8 mouse cellular contexts compared by ENCODE assay signal in the genomic region with DNA sequence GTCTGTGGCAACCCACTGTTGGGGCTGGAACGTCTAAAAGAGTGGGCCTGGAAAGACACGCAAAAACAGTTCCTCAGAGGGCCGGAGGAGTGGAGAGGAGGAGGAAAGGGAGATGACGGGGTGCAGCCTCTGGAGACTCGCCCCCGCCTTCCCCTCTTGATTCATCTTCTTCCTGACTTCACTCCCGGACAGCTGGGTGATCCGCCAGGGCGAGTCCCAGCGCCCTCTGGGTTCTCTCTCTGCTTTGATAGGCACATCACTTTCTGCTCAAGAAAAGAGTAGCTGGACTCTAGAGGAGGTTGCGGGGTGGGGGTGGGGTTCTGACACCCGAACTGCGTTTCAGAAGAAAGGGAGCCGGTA. TPM values are rescaled to one million over a fixed set of nuclear protein-coding genes. Genes with fewer than 3 reads are reported as not detected.
DNase-seq lines count a peak whose midpoint lies in the region; ATAC-seq and TF ChIP-seq lines count a peak whose summit lies in the region.

No protein-coding gene starts in this region.

- TF ChIP-seq CTCF in liver, embryonic 14.5 days (IDR thresholded peaks at IDR 0.05; ENCODE audit: low read depth): peak; percentile 30; the same call in 1 of the 2 replicates

- H3K27ac ChIP-seq in embryonic facial prominence, embryonic 13.5 days: peak overlapping the region; percentile 84
- peak overlapping the region; percentile 89 for H3K27ac ChIP-seq in heart, embryonic 11.5 days (ENCODE audit: low read depth, low read length)
- H3K27ac ChIP-seq in kidney, embryonic 14.5 days (ENCODE audit: low read depth, low read length): peak overlapping the region; percentile 84
- H3K27ac ChIP-seq in liver, embryonic 14.5 days: peak overlapping the region; percentile 18

- peak overlapping the region; percentile 82 for H3K4me2 ChIP-seq in embryonic facial prominence, embryonic 13.5 days
- H3K4me2 ChIP-seq in heart, embryonic 11.5 days: peak overlapping the region; percentile 72
- H3K4me2 ChIP-seq in kidney, embryonic 14.5 days (replicated peaks; ENCODE audit: low read depth, low read length): peak overlapping the region; percentile 67
- H3K4me2 ChIP-seq in liver, embryonic 14.5 days (ENCODE audit: low read depth): peak overlapping the region; percentile 84

- no peaks in the 10 kb centered on the region for H3K27me3 ChIP-seq in embryonic facial prominence, embryonic 13.5 days
- H3K27me3 ChIP-seq in heart, embryonic 11.5 days (ENCODE audit: control insufficient read depth, insufficient read depth, low read length): no peaks in the 10 kb centered on the region
- no peaks in the 10 kb centered on the region for H3K27me3 ChIP-seq in kidney, embryonic 14.5 days (ENCODE audit: control insufficient read depth, insufficient read depth, low read length)
- H3K27me3 ChIP-seq in liver, embryonic 14.5 days (ENCODE audit: control insufficient read depth, insufficient read depth, low read length): no peaks in the 10 kb centered on the region
- H3K27me3 ChIP-seq in splenic B cell, adult 2 months (ENCODE audit: control insufficient read depth, insufficient read depth, low read length, poor library complexity, severe bottlenecking): no peaks in the 10 kb centered on the region

- H3K9me3 ChIP-seq in embryonic facial prominence, embryonic 13.5 days: no peaks in the 10 kb centered on the region
- no peaks in the 10 kb centered on the region for H3K9me3 ChIP-seq in heart, embryonic 11.5 days (replicated peaks; ENCODE audit: control insufficient read depth, low read length)
- H3K9me3 ChIP-seq in kidney, embryonic 14.5 days (ENCODE audit: control insufficient read depth, low read length): no peaks in the 10 kb centered on the region
- no peaks in the 10 kb centered on the region for H3K9me3 ChIP-seq in liver, embryonic 14.5 days (ENCODE audit: control insufficient read depth, low read length)

- under 1% methylated on average over 14 of the region's 14 CpGs for WGBS in embryonic facial prominence, embryonic 13.5 days
- WGBS in heart, embryonic 11.5 days (ENCODE audit: insufficient replicate concordance): under 1% methylated on average over 14 of the region's 14 CpGs
- under 1% methylated on average over 14 of the region's 14 CpGs for whole genome bisulfite sequencing in kidney, embryonic 14.5 days
- 0% methylated on average over 14 of the region's 14 CpGs for WGBS in liver, embryonic 14.5 days (ENCODE audit: insufficient replicate concordance)

- ATAC-seq in embryonic facial prominence, embryonic 13.5 days (ENCODE audit: insufficient number of reproducible peaks, insufficient read depth, low FRiP score, low TSS enrichment, low read depth): no peak
- ATAC-seq in heart, embryonic 11.5 days (replicated peaks; ENCODE audit: insufficient number of reproducible peaks, low FRiP score, low TSS enrichment): no peak
- ATAC-seq in kidney, embryonic 14.5 days (ENCODE audit: low FRiP score, low TSS enrichment): peak; percentile 5
- ATAC-seq in liver, embryonic 14.5 days (ENCODE audit: insufficient read depth): peak; percentile 3; the same call in 1 of the 2 replicates

- H3K4me1 ChIP-seq in embryonic facial prominence, embryonic 13.5 days: peaks cover 28% of the 10 kb centered on the region
- H3K4me1 ChIP-seq in heart, embryonic 11.5 days (ENCODE audit: control insufficient read depth, insufficient read depth, low read length): peaks cover 21% of the 10 kb centered on the region
- H3K4me1 ChIP-seq in kidney, embryonic 14.5 days (ENCODE audit: control insufficient read depth, insufficient read depth, low read length): peaks cover 12% of the 10 kb centered on the region
- peaks cover 26 to 31% of the 10 kb centered on the region in 2 experiments for H3K4me1 ChIP-seq in liver, embryonic 14.5 days (replicated peaks; ENCODE audit: control insufficient read depth in 2 of 2, insufficient read depth in 2 of 2, low read length in 1 of 2)

- peak; percentile 47 for DNase-seq in urinary bladder, adult 2 months (ENCODE audit: low spot score)
- no peak for DNase-seq in urinary bladder, postnatal 10 days (ENCODE audit: low spot score)
- peak; percentile 39 to 53 (median 50) for DNase-seq in liver, embryonic 14.5 days (ENCODE audit: low read depth in 3 of 3, low spot score in 3 of 3)
- peak; percentile 72 for DNase-seq in naive thymus-derived CD4-positive, alpha-beta T cell, adult 2 months (ENCODE audit: low read depth)
- DNase-seq in splenic B cell, adult 2 months (ENCODE audit: low read depth, low spot score): peak; percentile 50

- H3K36me3 ChIP-seq in embryonic facial prominence, embryonic 13.5 days: no peaks in the 10 kb centered on the region
- no peaks in the 10 kb centered on the region for H3K36me3 ChIP-seq in heart, embryonic 11.5 days (ENCODE audit: control insufficient read depth, insufficient read depth, low read length)
- H3K36me3 ChIP-seq in kidney, embryonic 14.5 days (ENCODE audit: control insufficient read depth, insufficient read depth, low read length): no peaks in the 10 kb centered on the region
- peaks cover 3% of the 10 kb centered on the region; the same call in 1 of the 2 replicates for H3K36me3 ChIP-seq in liver, embryonic 14.5 days (replicated peaks; ENCODE audit: control insufficient read depth, insufficient read depth, low read depth)
- H3K36me3 ChIP-seq in splenic B cell, adult 2 months (ENCODE audit: control insufficient read depth, insufficient read depth, low read length, poor library complexity, severe bottlenecking): no peaks in the 10 kb centered on the region

- no peak for TF ChIP-seq EP300 in liver, embryonic 14.5 days (IDR thresholded peaks at IDR 0.05; ENCODE audit: low read depth)

- H3K4me3 ChIP-seq in embryonic facial prominence, embryonic 13.5 days: peak overlapping the region; percentile 82
- H3K4me3 ChIP-seq in heart, embryonic 11.5 days (ENCODE audit: low read depth, low read length): peak overlapping the region; percentile 89
- H3K4me3 ChIP-seq in kidney, embryonic 14.5 days (ENCODE audit: low read length): peak overlapping the region; percentile 65
- peak overlapping the region; percentile 67 for H3K4me3 ChIP-seq in liver, embryonic 14.5 days (ENCODE audit: insufficient read depth in 1 of 2, low read depth in 2 of 2, low read length in 2 of 2)

- H3K9ac ChIP-seq in embryonic facial prominence, embryonic 13.5 days: peak overlapping the region; percentile 82
- peak overlapping the region; percentile 86 for H3K9ac ChIP-seq in heart, embryonic 11.5 days (ENCODE audit: low read depth, low read length)
- H3K9ac ChIP-seq in kidney, embryonic 14.5 days (ENCODE audit: low read depth, low read length): peak overlapping the region; percentile 82
- H3K9ac ChIP-seq in liver, embryonic 14.5 days (replicated peaks): peak overlapping the region; percentile 69

RNA-seq across cellular contexts. Expression of gene Haus8, which starts 0.4 kb away (rescaled TPM):
- 7.6 and 8.4 TPM in 2 replicates for polyA plus RNA-seq in urinary bladder, adult 2 months (2012; rRNA removed)
- 53.6 and 58.0 TPM in 2 replicates for polyA plus RNA-seq in embryonic facial prominence, embryonic 13.5 days (2015; fragmentation: Nextera tagmentation; extraction: Ambion mirVana)
- polyA plus RNA-seq in heart, embryonic 11.5 days (2014; fragmentation: Nextera tagmentation; extraction: Ambion mirVana): 113 and 116 TPM in 2 replicates
- polyA plus RNA-seq in kidney, embryonic 14.5 days (2014; fragmentation: Nextera tagmentation; extraction: Ambion mirVana): 53.3 and 55.5 TPM in 2 replicates
- 16.0 and 23.9 TPM in 2 replicates for polyA plus RNA-seq in liver, embryonic 14.5 days (2012; rRNA removed)
- 47.1 and 51.6 TPM in 2 replicates for polyA plus RNA-seq in liver, embryonic 14.5 days (2014; fragmentation: Nextera tagmentation; extraction: Ambion mirVana)

RNA-seq across cellular contexts. Expression of gene Myo9b, which starts 0.6 kb away (rescaled TPM):
- 12.4 and 23.8 TPM in 2 replicates for polyA plus RNA-seq in urinary bladder, adult 2 months (2012; rRNA removed)
- polyA plus RNA-seq in embryonic facial prominence, embryonic 13.5 days (2015; fragmentation: Nextera tagmentation; extraction: Ambion mirVana): 24.0 and 27.5 TPM in 2 replicates
- polyA plus RNA-seq in heart, embryonic 11.5 days (2014; fragmentation: Nextera tagmentation; extraction: Ambion mirVana): 15.1 and 23.3 TPM in 2 replicates
- polyA plus RNA-seq in kidney, embryonic 14.5 days (2014; fragmentation: Nextera tagmentation; extraction: Ambion mirVana): 14.6 and 23.7 TPM in 2 replicates
- polyA plus RNA-seq in liver, embryonic 14.5 days (2012; rRNA removed): 5.9 and 6.4 TPM in 2 replicates
- polyA plus RNA-seq in liver, embryonic 14.5 days (2014; fragmentation: Nextera tagmentation; extraction: Ambion mirVana): 5.8 and 7.0 TPM in 2 replicates

Comparison
In these comparisons a context has a peak if more than half of its experiments do, and no peak if none do; other contexts are left out.
1. ATAC-seq: peak in kidney, embryonic 14.5 days (single experiment) and liver, embryonic 14.5 days (single experiment); none in embryonic facial prominence, embryonic 13.5 days (single experiment) and heart, embryonic 11.5 days (single experiment).
2. H3K27ac ChIP-seq: peak in every context shown above with its lines; median percentile 89 in heart, embryonic 11.5 days; 84 in embryonic facial prominence, embryonic 13.5 days; 84 in kidney, embryonic 14.5 days; 18 in liver, embryonic 14.5 days.
3. Peak in every context shown above with its lines, with median percentiles within 50 percentile points of each other: H3K4me2 ChIP-seq, H3K4me3 ChIP-seq and H3K9ac ChIP-seq.